Mouse (Mus musculus): Measurements from ENCODE around the gene Trim46. TPM values are rescaled to one million over a fixed set of nuclear protein-coding genes. Genes with fewer than 3 reads are reported as not detected.

The Trim46 gene
- total RNA-seq, 2 experiments from 2014 or later = 86.7 to 93.7 TPM

GRCm38 (mm10) chr3:89270891-89271290, 24.8 kb upstream of the Trim46 start:
- DNase-seq = peak; percentile 65 to 69

GRCm38 (mm10) chr3:89270051-89270755, 24.1 kb upstream of the Trim46 start, which contains the start of gene Slc50a1:
Gene Slc50a1 (minus strand): TSS chr3:89270570.
- DNase-seq = peak; percentile 86 to 88

- no peak for DNase-seq
Observed at GRCm38 (mm10) chr3:89268916-89269315, 22.8 kb upstream of the Trim46 start.

- DNase-seq = peak; percentile 80 to 81
Observed at GRCm38 (mm10) chr3:89266439-89266893, 20.4 kb upstream of the Trim46 start.

- DNase-seq = no peak
Observed at GRCm38 (mm10) chr3:89262417-89262816, 16.3 kb upstream of the Trim46 start.

GRCm38 (mm10) chr3:89260211-89260610, 14.1 kb upstream of the Trim46 start:
- DNase-seq = no peak

- no peak for DNase-seq
Observed at GRCm38 (mm10) chr3:89259076-89259475, 13.0 kb upstream of the Trim46 start, which contains the start of gene Dpm3. Gene Dpm3 (plus strand): TSS chr3:89259358.

- no peak for DNase-seq
Observed at GRCm38 (mm10) chr3:89256177-89256576, 10.1 kb upstream of the Trim46 start.

- no peak for DNase-seq
Observed at GRCm38 (mm10) chr3:89254994-89255393, 8.9 kb upstream of the Trim46 start.

- no peak for DNase-seq
Observed at GRCm38 (mm10) chr3:89251365-89251895, 5.3 kb upstream of the Trim46 start.

GRCm38 (mm10) chr3:89250435-89251040, 4.4 kb upstream of the Trim46 start:
- DNase-seq = no peak

GRCm38 (mm10) chr3:89247466-89247865, 1.4 kb upstream of the Trim46 start:
- DNase-seq = no peak

GRCm38 (mm10) chr3:89245688-89246171, 379 bp downstream of the Trim46 start, which contains the start of gene Krtcap2:
Gene Krtcap2 (plus strand): TSS chr3:89245966.
- DNase-seq = peak; percentile 70 to 77

- DNase-seq = peak in 1 of 2 experiments; percentile 59
Observed at GRCm38 (mm10) chr3:89244982-89245687, 974 bp downstream of the Trim46 start.

GRCm38 (mm10) chr3:89244158-89244981, 1.7 kb downstream of the Trim46 start:
- no peak for DNase-seq

GRCm38 (mm10) chr3:89243609-89244008, 2.5 kb downstream of the Trim46 start:
- no peak for DNase-seq

GRCm38 (mm10) chr3:89242331-89242895, 3.7 kb downstream of the Trim46 start:
- DNase-seq = no peak

GRCm38 (mm10) chr3:89238494-89238893, 7.6 kb downstream of the Trim46 start:
- DNase-seq = no peak

GRCm38 (mm10) chr3:89237682-89238081, 8.4 kb downstream of the Trim46 start:
- no peak for DNase-seq

- DNase-seq = no peak
Observed at GRCm38 (mm10) chr3:89236516-89236915, 9.6 kb downstream of the Trim46 start.

GRCm38 (mm10) chr3:89233562-89234110, 12.5 kb downstream of the Trim46 start:
- DNase-seq = no peak
